Mouse (Mus musculus) testis, adult 2 months (tissue): ENCODE measurements around the gene Mdfic. TPM values are rescaled to one million over a fixed set of nuclear protein-coding genes. Genes with fewer than 3 reads are reported as not detected.
"Not testable (repeated sequence)": the region's sequence is repeated elsewhere in the genome, so short reads cannot be mapped to it uniquely, and the experiment has no call there.

Experiments
- H3K27ac ChIP-seq: fragments of 200-500 bp; 2 replicates; pipeline ENCODE4 v1.5.1; 2012; ENCODE audit warnings: low read depth, low read length; ENCODE audit not compliant: control insufficient read depth, insufficient read depth
- H3K27me3 ChIP-seq: fragments of 200-500 bp; 2 replicates; pipeline ENCODE4 v1.6.1; 2012; ENCODE audit warnings: mild to moderate bottlenecking, low read length, moderate library complexity; ENCODE audit not compliant: control insufficient read depth, insufficient read depth
- H3K36me3 ChIP-seq: fragments of 200-500 bp; 2 replicates; pipeline ENCODE4 v1.6.1; 2012; ENCODE audit warnings: mild to moderate bottlenecking, low read length; ENCODE audit not compliant: control insufficient read depth, insufficient read depth
- H3K4me1 ChIP-seq: fragments of 200-500 bp; 2 replicates; pipeline ENCODE4 v1.6.1; 2012; ENCODE audit warnings: low read length; ENCODE audit not compliant: control insufficient read depth, insufficient read depth
- H3K4me3 ChIP-seq: fragments of 200-500 bp; 2 replicates; pipeline ENCODE4 v1.5.1; 2012; ENCODE audit warnings: low read depth, mild to moderate bottlenecking, low read length, moderate library complexity, mixed read lengths; ENCODE audit not compliant: control insufficient read depth
- CTCF ChIP-seq: fragments of 200-500 bp; IDR thresholded peaks from 2 replicates; pipeline ENCODE4 v1.5.1; 2012; ENCODE audit warnings: low read depth, mild to moderate bottlenecking, inconsistent platforms, low read length, moderate library complexity; ENCODE audit not compliant: control insufficient read depth, insufficient read depth, insufficient replicate concordance
- POLR2A ChIP-seq: fragments of 200-500 bp; IDR thresholded peaks from 2 replicates; pipeline ENCODE4 v1.6.1; 2012; ENCODE audit warnings: low read depth, mild to moderate bottlenecking, inconsistent platforms, low read length, moderate library complexity; ENCODE audit not compliant: control insufficient read depth
- polyA plus RNA-seq: library from polyadenylated mRNA; depleted of rRNA; stranded (reverse); fragments of >200 nt; gene quantifications from 2 replicates; pipeline ENCODE4 v1.2.3, GENCODE M21; 2012; rRNA removed

Gene Mdfic
- 0.65 and 0.71 TPM in 2 replicates for polyA plus RNA-seq

DNA sequence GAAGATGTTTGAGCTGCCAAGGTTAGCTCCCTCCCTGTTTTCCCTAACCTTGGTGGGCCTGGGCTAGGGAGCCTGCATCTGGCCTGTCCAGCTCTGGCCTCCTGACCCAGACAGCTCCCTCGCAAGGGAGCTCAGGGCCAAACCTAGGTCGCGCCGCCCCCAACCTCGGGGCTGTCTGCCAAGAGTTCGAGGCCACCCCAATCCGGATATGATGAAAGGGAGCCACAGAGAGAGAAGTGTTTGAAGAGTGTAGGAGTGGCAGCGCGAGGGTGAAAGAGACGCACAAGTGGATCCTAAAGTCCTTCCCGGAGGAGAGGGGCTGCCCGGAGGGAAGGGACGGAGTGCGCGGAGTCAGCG is at the start of gene Mdfic:
Gene Mdfic (plus strand): TSS at position 201 of the 357 bp plus-strand sequence.
- no peak for TF ChIP-seq CTCF
- TF ChIP-seq POLR2A = no peak
- no peaks in the 10 kb centered on the region for H3K27me3 ChIP-seq
- H3K4me1 ChIP-seq = peaks cover 10% of the 10 kb centered on the region
- H3K4me3 ChIP-seq = peak within 1 kb of the TSS; percentile 89
- H3K36me3 ChIP-seq = no peaks in the 10 kb centered on the region
- no peak within 1 kb of the TSS; the same call in 1 of the 2 replicates for H3K27ac ChIP-seq

DNA sequence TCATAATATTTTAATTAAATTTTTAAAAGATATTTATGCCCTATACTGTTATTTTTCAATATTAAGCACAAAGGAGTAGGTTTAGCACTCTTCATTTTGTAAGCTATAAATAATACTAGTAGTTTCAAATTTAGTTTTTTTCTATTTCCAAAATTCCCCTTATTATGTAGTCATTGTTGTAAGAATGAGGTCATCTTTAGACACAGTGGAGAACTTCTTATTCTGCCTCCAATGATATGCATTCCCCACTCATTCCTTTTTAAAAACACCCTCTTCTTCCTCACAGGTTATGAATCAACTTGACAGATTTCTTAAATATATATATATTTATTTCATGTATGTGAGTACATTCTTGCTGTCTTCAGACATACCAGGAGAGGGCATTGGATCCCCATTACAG is 49.1 kb upstream of the Mdfic start:
- no peak for TF ChIP-seq CTCF
- TF ChIP-seq POLR2A = no peak
- H3K27me3 ChIP-seq = no peaks in the 10 kb centered on the region
- no peaks in the 10 kb centered on the region for H3K36me3 ChIP-seq
- no peak overlapping the region for H3K4me3 ChIP-seq
- no peak overlapping the region for H3K27ac ChIP-seq
- no peaks in the 10 kb centered on the region for H3K4me1 ChIP-seq

DNA sequence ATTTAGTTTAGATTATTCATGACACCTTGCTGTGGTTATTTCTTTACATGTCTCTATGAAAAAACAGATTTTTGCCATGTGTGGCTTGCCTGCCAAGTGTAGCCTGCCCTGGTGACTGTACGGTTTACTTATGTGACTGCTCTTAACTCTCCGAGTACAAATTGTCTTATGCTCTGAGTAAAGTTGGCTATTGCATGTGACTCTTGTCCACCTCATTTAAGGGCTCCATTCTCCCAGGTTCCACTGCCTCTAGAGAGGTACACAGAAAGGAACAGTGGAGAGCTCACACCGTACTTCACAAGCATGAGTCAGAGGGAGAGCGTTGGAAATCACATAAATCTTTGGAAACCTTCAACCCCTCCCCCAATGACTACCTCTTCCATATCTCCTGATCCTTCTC is 10.4 kb upstream of the Mdfic start:
- Histone ChIP-seq H3K27me3 (no peaks in the 10 kb centered on the region), H3K36me3 (no peaks in the 10 kb centered on the region), H3K27ac (no peak overlapping the region), H3K4me1 (no peaks in the 10 kb centered on the region), H3K4me3 (no peak overlapping the region)
- TF ChIP-seq POLR2A = no peak
- no peak for TF ChIP-seq CTCF

DNA sequence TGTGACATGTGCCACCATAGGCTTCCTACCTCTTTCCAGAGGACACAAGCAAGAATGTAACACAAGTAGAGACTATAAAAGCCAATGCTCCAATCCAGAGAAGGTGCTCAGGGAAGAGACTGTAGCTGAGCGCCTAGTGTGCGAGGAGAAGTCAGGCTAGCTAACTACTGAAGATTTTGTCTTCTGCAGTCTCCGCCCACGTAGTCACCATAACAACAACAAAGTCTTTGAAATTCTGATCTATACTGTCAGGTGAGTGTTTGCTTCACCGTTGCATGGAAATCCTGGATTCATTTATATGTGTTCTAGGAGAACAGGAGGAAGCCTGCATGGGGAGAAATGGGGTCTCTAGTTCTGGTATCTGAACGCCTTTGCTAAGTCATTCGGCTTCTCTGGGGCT is 9.8 kb upstream of the Mdfic start:
- no peak overlapping the region for H3K4me3 ChIP-seq
- no peak overlapping the region for H3K27ac ChIP-seq
- TF ChIP-seq POLR2A = no peak
- TF ChIP-seq CTCF = no peak
- H3K27me3 ChIP-seq = no peaks in the 10 kb centered on the region
- H3K36me3 ChIP-seq = no peaks in the 10 kb centered on the region
- H3K4me1 ChIP-seq = no peaks in the 10 kb centered on the region

DNA sequence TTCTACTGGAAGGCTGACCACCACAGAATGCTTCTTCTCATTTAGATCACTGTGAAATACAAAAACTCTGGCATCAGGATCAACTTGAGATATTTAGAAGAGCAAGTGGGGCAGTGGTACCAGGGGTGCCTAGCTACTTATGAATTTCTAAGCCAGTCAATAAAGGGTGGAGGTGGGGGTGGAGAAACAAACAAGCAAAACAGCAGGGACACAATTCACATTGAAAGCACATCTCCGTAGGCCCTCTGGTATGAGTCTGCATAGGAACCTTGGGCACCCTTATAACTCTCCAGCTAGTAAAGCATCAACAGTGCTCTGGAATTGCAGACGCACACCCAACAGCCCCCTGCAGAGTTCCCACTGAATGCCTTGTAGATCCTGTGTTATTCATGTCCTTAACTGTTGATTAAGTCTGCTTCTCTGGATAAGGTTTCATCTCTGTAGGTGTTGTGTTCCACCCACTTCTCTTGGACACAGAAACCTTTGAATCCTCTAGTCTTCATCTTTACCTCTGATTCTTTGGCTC is 7.5 kb upstream of the Mdfic start:
- Histone ChIP-seq H3K27ac (no peak overlapping the region), H3K36me3 (no peaks in the 10 kb centered on the region), H3K4me1 (no peaks in the 10 kb centered on the region), H3K4me3 (no peak overlapping the region), H3K27me3 (no peaks in the 10 kb centered on the region)
- TF ChIP-seq CTCF (no peak), POLR2A (no peak)

DNA sequence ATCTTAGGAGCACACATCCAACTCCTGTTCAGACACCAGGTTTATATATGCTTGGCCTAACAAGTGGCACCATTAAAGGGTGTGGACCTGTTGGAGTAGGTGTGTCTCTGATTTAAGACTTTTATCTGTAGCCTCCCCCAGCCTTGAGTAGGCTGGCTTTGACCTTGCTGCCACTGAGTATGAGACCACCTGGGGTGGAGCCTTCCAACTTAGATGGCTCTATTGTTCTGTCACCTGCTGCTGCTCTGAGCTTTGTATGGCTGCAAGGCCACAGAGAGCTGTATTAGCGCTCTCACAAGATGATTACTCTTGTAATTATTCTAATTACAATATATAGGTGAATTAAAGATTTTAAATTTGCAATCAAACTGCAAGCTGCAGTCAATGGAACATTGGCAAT is 6.4 kb upstream of the Mdfic start:
- not testable (repeated sequence) for H3K36me3 ChIP-seq, H3K27me3 ChIP-seq, H3K27ac ChIP-seq, H3K4me3 ChIP-seq, H3K4me1 ChIP-seq

DNA sequence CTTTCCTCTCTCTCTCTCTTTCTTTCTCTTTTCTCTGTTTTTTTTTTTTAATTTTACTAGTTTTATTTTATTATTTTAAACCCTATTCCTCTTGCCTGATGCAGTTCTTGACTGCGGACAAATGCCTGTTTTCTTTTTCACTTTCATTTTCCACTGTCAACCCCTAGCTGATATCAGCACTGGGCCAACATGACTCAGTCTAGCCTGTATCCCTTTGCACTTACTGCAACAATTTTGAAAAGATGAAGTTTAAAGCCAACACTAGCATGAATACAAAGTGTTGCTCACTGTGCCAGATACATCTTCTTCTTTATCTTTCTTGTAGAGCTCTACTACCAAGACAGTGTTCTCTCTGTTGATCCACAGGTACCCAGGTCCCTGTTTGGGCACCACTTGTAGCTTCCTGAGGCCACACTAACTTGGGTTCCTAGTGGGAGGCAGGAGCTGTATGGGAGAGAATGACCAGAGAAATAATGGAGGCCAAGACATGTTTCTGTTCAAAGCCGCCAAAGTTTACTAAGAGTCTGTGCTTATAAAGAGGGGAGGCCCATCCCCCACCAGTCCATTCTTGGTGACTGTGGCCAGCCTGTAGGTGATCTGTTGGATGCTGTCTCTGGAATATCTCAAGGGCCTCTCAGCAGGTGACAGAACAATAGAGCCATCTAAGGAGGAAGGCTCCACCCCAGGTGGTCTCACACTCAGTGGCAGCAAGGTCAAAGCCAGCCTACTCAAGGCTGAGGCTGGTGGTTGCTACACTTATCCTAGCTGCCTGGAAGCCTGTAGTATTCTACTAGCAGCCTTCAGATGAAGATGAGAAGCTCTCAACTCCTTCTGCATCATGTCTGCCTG is 5.2 kb upstream of the Mdfic start:
- H3K27me3 ChIP-seq = no peaks in the 10 kb centered on the region
- H3K4me3 ChIP-seq = no peak overlapping the region
- TF ChIP-seq CTCF = no peak
- no peak for TF ChIP-seq POLR2A
- no peaks in the 10 kb centered on the region for H3K36me3 ChIP-seq
- no peak overlapping the region for H3K27ac ChIP-seq
- H3K4me1 ChIP-seq = no peaks in the 10 kb centered on the region

DNA sequence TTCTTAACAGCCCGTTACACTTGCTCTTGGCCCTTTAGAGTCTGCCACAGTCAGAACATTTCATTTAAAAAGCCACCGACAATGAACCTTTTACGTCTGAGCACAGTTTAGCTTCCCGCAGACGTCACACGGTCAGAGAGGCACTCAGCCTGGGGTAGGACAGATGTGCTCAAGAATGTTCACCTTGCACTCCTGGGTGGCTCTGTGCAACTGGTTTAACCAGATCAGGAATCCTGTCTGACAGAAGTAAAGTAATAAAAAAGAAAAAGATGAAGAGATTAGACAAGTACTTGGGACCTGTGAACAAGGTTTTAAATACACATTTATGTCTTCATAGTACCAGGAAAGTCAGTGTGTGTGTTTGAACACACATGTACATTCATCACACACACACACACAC is 542 bp upstream of the Mdfic start:
- Histone ChIP-seq H3K4me1 (peaks cover 10% of the 10 kb centered on the region), H3K4me3 (no peak overlapping the region), H3K27ac (no peak overlapping the region), H3K27me3 (no peaks in the 10 kb centered on the region), H3K36me3 (no peaks in the 10 kb centered on the region)
- TF ChIP-seq POLR2A = no peak
- TF ChIP-seq CTCF = no peak
